Mouse (Mus musculus): ENCODE results near the gene Cysltr2. TPM values are rescaled to one million over a fixed set of nuclear protein-coding genes. Genes with fewer than 3 reads are reported as not detected.

Gene Cysltr2
- total RNA-seq, 1 experiment = 2.9 TPM

GRCm38 (mm10) chr14:73033290-73033689, 15.6 kb downstream of the Cysltr2 start:
- no peaks in the 10 kb centered on the region for H3K9me3 ChIP-seq (ENCODE audit: control insufficient read depth, insufficient read depth, low read depth, low read length)
- H3K36me3 ChIP-seq (ENCODE audit: control insufficient read depth, insufficient read depth, low read length, poor library complexity, severe bottlenecking) = no peaks in the 10 kb centered on the region
- H3K9ac ChIP-seq (ENCODE audit: insufficient read depth, low read depth, low read length, poor library complexity, severe bottlenecking) = no peak overlapping the region
- in situ Hi-C loops (cut with MboI; ENCODE audit: low sequenced_read_pairs in 2 of 2, unreplicated experiment in 2 of 2) = no loop called here
- TF ChIP-seq ZNF384 (IDR thresholded peaks at IDR 0.05; ENCODE audit: low read depth, low read length) (no peak), CHD2 (IDR thresholded peaks at IDR 0.05; ENCODE audit: low read depth, low read length) (no peak)
- H3K4me3 ChIP-seq (ENCODE audit: insufficient read depth in 1 of 2, low read depth in 1 of 2, low read length in 2 of 2, poor library complexity in 1 of 2, severe bottlenecking in 1 of 2) = no peak overlapping the region
- DNase-seq (ENCODE audit: low read depth, low spot score) = no peak
- no peak overlapping the region for H3K27ac ChIP-seq (ENCODE audit: insufficient read depth, low read depth, low read length, poor library complexity, severe bottlenecking)
- no peaks in the 10 kb centered on the region for H3K4me1 ChIP-seq (ENCODE audit: control insufficient read depth in 2 of 2, insufficient read depth in 2 of 2, low read length in 2 of 2, poor library complexity in 1 of 2)

GRCm38 (mm10) chr14:73031218-73031617, 17.7 kb downstream of the Cysltr2 start:
- TF ChIP-seq HCFC1 (IDR thresholded peaks at IDR 0.05; ENCODE audit: borderline replicate concordance, insufficient read depth, low read length) (no peak), MAFK (IDR thresholded peaks at IDR 0.05; ENCODE audit: insufficient read depth, low read depth, low read length) (no peak), ZNF384 (IDR thresholded peaks at IDR 0.05; ENCODE audit: low read depth, low read length) (no peak), ZC3H11A (IDR thresholded peaks at IDR 0.05; ENCODE audit: borderline replicate concordance, low read depth, low read length) (no peak), CHD2 (IDR thresholded peaks at IDR 0.05; ENCODE audit: low read depth, low read length) (no peak)
- Histone ChIP-seq H3K4me3 (ENCODE audit: insufficient read depth in 1 of 2, low read depth in 1 of 2, low read length in 2 of 2, poor library complexity in 1 of 2, severe bottlenecking in 1 of 2) (no peak overlapping the region), H3K27ac (ENCODE audit: insufficient read depth, low read depth, low read length, poor library complexity, severe bottlenecking) (no peak overlapping the region), H3K9me3 (ENCODE audit: control insufficient read depth, insufficient read depth, low read depth, low read length) (no peaks in the 10 kb centered on the region), H3K4me1 (ENCODE audit: control insufficient read depth in 2 of 2, insufficient read depth in 2 of 2, low read length in 2 of 2, poor library complexity in 1 of 2) (no peaks in the 10 kb centered on the region), H3K36me3 (ENCODE audit: control insufficient read depth, insufficient read depth, low read length, poor library complexity, severe bottlenecking) (no peaks in the 10 kb centered on the region), H3K9ac (ENCODE audit: insufficient read depth, low read depth, low read length, poor library complexity, severe bottlenecking) (no peak overlapping the region)
- DNase-seq (ENCODE audit: low read depth, low spot score) = no peak
- in situ Hi-C loops (cut with MboI; ENCODE audit: low sequenced_read_pairs in 2 of 2, unreplicated experiment in 2 of 2) = no loop called here

GRCm38 (mm10) chr14:73017272-73017671, 31.6 kb downstream of the Cysltr2 start:
- Histone ChIP-seq H3K4me3 (ENCODE audit: insufficient read depth in 1 of 2, low read depth in 1 of 2, low read length in 2 of 2, poor library complexity in 1 of 2, severe bottlenecking in 1 of 2) (no peak overlapping the region), H3K4me1 (ENCODE audit: control insufficient read depth in 2 of 2, insufficient read depth in 2 of 2, low read length in 2 of 2, poor library complexity in 1 of 2) (no peaks in the 10 kb centered on the region), H3K9ac (ENCODE audit: insufficient read depth, low read depth, low read length, poor library complexity, severe bottlenecking) (no peak overlapping the region), H3K9me3 (ENCODE audit: control insufficient read depth, insufficient read depth, low read depth, low read length) (no peaks in the 10 kb centered on the region), H3K27ac (ENCODE audit: insufficient read depth, low read depth, low read length, poor library complexity, severe bottlenecking) (no peak overlapping the region), H3K36me3 (ENCODE audit: control insufficient read depth, insufficient read depth, low read length, poor library complexity, severe bottlenecking) (no peaks in the 10 kb centered on the region)
- DNase-seq (ENCODE audit: low read depth, low spot score) = no peak
- in situ Hi-C loops (cut with MboI; ENCODE audit: low sequenced_read_pairs in 2 of 2, unreplicated experiment in 2 of 2) = no loop called here
- no peak for TF ChIP-seq ZNF384 (IDR thresholded peaks at IDR 0.05; ENCODE audit: low read depth, low read length)
- no peak for TF ChIP-seq MAFK (IDR thresholded peaks at IDR 0.05; ENCODE audit: insufficient read depth, low read depth, low read length)
- no peak for TF ChIP-seq CHD2 (IDR thresholded peaks at IDR 0.05; ENCODE audit: low read depth, low read length)
- no peak for TF ChIP-seq ZC3H11A (IDR thresholded peaks at IDR 0.05; ENCODE audit: borderline replicate concordance, low read depth, low read length)
- TF ChIP-seq HCFC1 (IDR thresholded peaks at IDR 0.05; ENCODE audit: borderline replicate concordance, insufficient read depth, low read length) = no peak

- TF ChIP-seq HCFC1 (IDR thresholded peaks at IDR 0.05; ENCODE audit: borderline replicate concordance, insufficient read depth, low read length) (no peak), ZNF384 (IDR thresholded peaks at IDR 0.05; ENCODE audit: low read depth, low read length) (no peak), ZC3H11A (IDR thresholded peaks at IDR 0.05; ENCODE audit: borderline replicate concordance, low read depth, low read length) (no peak), MAFK (IDR thresholded peaks at IDR 0.05; ENCODE audit: insufficient read depth, low read depth, low read length) (no peak), CHD2 (IDR thresholded peaks at IDR 0.05; ENCODE audit: low read depth, low read length) (no peak)
- DNase-seq (ENCODE audit: low read depth, low spot score) = no peak
- in situ Hi-C loops (cut with MboI; ENCODE audit: low sequenced_read_pairs in 2 of 2, unreplicated experiment in 2 of 2) = no loop called here
- Histone ChIP-seq H3K36me3 (ENCODE audit: control insufficient read depth, insufficient read depth, low read length, poor library complexity, severe bottlenecking) (no peaks in the 10 kb centered on the region), H3K27ac (ENCODE audit: insufficient read depth, low read depth, low read length, poor library complexity, severe bottlenecking) (no peak overlapping the region), H3K9ac (ENCODE audit: insufficient read depth, low read depth, low read length, poor library complexity, severe bottlenecking) (no peak overlapping the region), H3K4me3 (ENCODE audit: insufficient read depth in 1 of 2, low read depth in 1 of 2, low read length in 2 of 2, poor library complexity in 1 of 2, severe bottlenecking in 1 of 2) (no peak overlapping the region), H3K4me1 (ENCODE audit: control insufficient read depth in 2 of 2, insufficient read depth in 2 of 2, low read length in 2 of 2, poor library complexity in 1 of 2) (no peaks in the 10 kb centered on the region), H3K9me3 (ENCODE audit: control insufficient read depth, insufficient read depth, low read depth, low read length) (no peaks in the 10 kb centered on the region)
Measured at GRCm38 (mm10) chr14:73015386-73015785, 33.5 kb downstream of the Cysltr2 start.
